Mouse (Mus musculus): ENCODE data around the gene Slc25a12.

Slc25a12 gene

DNA sequence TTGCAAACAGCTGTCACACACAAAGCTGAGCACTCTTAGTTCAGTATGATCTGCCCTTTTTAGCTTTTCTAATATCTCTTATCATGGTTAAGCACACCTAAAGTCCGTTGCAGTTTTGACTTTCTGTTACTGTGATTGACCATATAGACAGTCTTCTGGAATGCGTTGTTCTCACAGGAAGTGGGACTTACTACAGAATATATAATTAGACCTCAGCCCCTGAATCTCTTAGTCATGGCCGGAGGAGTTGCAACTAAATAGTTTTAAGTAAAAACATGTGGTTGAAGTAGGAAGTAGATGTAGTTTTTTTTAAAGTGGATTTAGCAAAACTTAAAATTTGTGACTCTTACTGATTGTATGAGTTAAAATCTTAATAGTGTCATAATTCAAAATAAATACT is 119.5 kb downstream of the Slc25a12 start:
- DNase-seq (ENCODE audit: low spot score): no peak

DNA sequence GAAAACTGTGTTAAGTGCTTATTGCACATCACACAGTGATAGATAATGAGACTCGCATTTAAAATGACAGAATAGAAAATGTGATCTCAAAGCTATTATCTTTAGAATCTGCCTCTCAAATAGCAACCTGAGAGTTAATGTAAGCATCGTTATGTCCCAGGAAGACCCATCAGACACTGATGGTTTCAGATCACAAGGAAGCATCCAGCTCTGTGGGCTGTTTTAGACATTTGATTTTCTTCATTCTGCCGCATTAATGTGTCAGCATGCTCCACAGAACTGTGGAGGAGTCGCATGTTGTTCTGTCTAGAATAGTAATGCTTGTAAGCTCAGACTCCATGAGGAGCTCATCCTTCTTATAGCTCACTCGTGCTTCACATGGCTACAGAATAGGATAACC is 121.5 kb downstream of the Slc25a12 start:
- no peak for DNase-seq (ENCODE audit: low spot score)

DNA sequence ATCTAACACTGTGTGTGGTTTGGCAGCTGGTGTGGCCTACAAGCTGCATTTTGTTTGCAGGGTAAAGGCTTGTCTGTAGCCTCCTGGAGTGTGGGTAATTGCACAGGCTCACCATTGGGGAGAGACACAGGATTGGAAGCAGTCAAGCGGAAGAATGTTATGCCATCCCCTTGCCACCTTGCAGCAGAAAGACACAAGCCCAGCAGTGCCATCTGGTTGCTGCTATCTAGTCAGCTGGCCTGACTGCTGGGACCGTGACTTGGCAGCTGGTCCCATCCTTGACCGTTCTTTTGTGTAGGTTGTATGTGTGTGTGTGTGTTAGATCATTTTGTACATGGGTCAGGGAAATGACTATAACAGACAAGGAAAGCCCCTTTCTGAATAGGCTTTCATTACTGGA is 122.1 kb downstream of the Slc25a12 start:
- DNase-seq (ENCODE audit: low spot score): no peak

DNA sequence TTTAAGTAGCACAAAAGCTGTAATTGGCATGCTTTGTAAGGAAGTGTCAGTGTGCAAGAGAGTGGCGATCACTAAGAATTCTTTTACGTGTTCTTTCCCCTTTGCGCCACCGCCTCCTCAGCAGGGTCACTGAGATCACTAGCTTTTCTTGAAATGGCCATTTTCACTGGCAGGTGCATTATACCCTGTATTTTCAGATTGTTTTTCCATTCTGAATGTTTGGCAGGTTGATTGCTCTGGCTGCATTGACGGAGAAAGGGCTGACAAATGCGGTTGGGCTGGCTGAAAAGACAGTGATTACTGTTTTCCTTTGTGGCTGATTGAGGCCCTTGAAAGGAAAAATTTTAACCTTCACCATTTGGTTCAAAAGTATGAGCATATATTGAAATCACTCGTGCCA is 122.7 kb downstream of the Slc25a12 start:
- no peak for DNase-seq (ENCODE audit: low spot score)

DNA sequence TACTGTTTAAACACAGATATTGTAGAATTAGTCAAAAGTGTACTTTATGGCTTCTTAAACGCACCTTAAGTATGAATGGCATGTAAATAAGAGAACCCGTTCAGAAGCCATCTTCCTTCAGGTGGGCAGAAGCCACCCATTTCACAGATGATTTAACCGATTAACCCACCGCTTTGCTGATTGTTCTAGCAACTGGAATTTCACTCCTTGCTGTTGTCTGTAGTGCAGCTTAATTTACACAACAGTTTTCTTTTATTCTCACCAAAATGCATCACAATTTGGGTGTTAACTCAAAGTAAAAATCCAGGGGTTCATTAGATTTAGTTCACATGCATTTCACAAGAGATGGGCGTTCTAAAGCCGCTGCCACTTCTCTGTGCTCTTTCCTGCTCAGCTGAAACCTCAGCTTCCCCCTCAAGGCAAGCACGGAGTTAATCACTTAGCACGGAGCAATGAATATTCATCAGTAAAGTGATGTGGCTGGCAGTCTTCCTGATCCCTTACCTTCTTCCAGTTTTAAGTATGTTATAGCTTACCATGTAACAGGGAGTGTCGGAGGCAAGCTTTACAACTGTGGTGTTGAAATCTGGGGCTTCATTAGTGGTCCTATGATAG is 124.4 kb downstream of the Slc25a12 start:
- DNase-seq (ENCODE audit: low spot score): no peak

DNA sequence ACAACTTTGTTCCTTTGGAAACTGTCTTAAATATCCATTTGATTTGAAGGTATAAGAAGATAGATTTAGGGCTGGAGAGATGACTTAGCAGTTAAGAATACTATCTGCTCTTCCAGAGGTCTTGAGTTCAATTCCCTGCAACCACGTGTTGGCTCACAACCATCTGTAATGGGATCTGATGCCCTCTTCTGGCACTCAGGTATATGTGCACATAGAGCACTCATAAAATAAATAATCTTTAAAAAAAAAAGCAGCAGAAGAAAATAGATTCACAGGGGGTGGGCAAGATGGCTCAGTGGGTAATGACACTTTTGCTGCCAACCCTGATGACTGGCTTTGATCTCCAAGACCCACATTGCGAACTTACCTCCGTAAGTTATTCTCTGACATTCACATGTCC is 125.4 kb downstream of the Slc25a12 start:
- DNase-seq (ENCODE audit: low spot score): no peak

DNA sequence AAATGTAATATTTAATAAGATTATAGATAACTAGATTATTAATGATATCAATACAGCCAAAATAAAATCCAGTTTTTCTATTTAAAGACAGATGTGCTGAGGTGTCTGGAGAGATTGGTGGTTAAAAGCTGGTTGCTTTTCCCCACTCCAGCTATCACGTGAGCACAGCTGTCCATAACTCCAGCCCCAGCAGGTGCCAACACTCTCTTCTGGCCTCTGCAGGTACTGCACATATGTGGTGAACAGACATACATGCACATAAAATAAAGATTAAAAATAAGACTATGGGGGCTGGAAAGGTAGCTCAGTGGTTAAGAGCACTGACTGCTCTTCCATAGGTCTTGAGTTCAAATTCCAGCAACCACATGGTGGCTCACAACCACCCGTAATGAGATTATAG is 126.0 kb downstream of the Slc25a12 start:
- DNase-seq (ENCODE audit: low spot score): no peak

DNA sequence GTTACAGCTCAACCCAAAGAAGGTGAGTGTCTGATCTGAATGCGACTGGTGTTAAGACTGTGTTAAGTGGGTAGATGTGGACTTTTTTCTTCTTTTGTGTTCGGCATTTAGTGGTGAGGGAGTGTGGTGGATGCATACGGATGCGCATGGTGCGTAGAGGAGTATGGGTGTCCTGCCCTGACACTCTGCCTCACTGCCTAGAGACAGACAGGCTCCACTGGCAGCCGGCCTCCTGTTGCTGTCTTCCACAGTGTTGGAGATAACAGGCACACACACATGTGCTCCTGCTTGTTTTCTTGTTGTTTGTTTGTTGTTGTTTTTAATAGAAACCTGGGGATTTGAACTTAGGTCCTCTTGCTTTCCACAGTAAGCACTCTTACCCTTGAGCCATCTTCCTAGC is 131.5 kb downstream of the Slc25a12 start:
- no peak for DNase-seq (ENCODE audit: low spot score)

DNA sequence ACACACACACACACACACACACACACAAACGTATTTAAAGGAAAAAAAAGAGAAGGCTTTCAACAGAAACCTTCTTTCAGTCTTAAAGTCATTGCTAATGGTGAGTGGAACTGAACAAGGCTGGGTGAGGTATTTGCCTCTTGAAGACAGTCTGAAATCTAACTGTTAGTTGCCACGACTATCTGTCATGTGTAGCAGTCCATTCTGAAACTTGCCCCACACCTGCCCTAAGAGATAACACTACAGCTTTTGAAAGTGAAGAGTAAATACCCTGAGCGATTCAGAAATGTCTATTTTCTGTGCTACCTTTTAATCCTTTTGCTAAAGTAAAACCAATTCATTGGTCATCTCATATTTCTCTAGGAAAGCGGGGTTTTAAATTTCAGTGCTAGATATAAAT is 132.1 kb downstream of the Slc25a12 start:
- no peak for DNase-seq (ENCODE audit: low spot score)

DNA sequence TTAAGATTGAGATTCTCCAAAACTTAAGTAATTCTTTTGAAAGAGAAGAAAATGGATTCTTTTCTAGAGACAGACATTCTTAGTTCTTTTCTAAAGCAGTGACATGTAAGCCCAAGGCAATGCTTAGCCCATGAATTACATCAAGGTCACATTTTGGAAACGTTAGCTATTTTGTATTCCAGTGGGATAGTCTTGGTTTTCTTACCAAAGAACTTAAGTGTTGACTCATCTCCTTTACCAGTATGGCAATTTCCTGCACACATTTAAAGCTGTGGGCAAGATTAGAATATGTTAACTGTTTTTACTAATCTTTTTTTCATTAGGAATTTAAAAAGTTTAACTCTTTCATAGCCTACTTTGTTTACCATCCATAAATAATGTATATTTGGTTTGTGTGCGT is 134.6 kb downstream of the Slc25a12 start:
- DNase-seq (ENCODE audit: low spot score): no peak

DNA sequence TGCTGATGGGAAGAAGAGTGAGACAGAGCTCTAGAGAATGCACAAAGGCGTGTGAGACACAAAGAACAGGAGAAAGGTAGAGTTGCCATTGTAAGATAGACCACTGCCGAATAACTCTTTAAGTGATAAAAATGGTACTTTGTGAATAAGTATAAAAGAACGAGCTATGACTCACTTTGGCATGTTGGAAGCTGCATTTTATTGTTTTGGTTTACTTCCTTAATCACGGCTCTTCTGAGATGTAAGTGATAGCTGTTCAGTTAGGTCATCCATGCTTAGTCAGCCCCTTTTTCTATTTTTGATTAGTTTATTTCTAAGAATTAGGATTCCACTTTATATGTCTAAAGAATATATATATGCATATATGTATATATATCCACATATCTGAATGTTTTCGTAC is 135.6 kb downstream of the Slc25a12 start:
- no peak for DNase-seq (ENCODE audit: low spot score)

DNA sequence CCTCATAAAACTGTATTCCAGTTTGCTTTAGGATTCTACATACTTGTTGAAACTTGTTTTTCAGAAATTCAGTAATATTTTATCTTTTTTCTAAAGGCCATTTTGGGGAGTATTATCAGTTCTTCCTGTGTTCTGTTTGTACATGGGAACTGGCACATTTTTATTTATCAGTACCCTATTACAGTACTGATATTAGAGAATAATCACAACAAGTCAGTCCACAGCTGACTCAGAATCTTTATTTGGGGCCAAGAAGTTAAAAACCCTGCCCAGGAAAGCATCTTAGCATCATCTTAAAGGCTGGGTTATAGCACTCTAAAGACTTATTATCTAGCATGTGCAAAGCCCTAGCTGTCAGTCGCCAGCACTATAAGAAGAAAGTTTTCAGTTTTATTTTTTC is 137.9 kb downstream of the Slc25a12 start:
- DNase-seq (ENCODE audit: low spot score): no peak

DNA sequence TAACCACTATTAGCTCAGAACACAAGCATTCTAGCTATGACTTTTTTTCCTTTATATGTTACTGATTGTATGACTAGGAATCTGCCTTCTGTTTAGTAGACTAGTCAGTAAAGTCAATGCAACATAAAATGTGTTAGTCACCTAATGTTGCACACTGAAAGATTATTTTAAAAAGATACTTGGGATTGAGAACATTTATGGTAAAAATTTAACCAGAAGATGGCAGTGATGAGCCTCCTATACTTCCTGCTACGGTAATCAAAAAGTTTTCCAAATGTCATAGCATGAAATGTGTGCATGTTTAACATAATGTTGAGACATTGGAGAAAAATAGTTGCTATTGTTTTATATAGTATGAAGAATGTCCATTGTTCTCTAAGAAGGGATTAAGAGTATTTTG is 140.2 kb downstream of the Slc25a12 start:
- DNase-seq (ENCODE audit: low spot score): no peak

All from yolk sac, embryonic 10.5 days (tissue).